Mouse (Mus musculus): ENCODE results near the gene A3galt2.

Gene A3galt2

DNA sequence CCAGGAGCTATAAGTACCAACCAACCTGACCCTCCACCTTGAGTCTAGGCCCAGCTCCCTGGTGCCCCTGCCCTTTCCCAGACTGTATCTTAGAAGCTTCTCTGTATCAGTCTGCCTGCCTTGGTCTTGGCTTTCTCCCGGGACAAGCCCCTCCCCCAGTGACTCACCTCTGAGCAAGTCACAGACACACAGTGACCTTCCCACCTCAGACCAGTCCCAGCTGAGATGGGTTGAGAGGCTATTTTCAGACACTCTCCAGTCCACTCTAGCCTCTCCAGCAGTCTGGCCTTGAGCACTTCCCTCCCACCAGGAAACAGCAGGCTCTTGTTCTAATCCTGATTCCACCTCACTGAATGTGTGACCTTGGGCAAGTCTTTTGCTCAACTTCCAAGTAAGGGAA is 38.5 kb downstream of the A3galt2 start:
- no peak for DNase-seq (ENCODE audit: low read depth, low spot score)

DNA sequence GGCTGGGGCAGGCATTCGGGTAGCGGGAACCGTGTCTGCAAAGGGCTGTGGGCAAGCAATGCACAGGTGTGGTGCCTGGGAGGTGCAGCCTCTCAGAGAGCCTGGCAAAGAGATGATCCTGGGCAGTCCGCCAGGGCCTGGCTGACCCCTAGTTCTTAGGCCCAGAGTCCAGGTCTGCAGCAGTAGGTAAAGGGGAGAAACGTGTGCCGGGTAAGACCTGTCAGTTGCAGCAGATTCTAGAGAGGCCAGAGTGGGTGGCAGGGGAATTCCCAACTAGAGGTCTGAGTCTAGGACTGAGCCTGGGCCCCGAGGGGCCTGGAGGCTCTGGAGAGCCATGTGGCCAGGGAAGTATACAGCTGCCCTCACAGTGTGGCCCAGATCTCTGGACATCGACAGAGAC is 39.0 kb downstream of the A3galt2 start:
- DNase-seq (ENCODE audit: low read depth, low spot score): no peak

GRCm38 (mm10) chr4:128795596-128795995 is 40.4 kb downstream of the A3galt2 start:
- peak; percentile 75 for DNase-seq (ENCODE audit: low read depth, low spot score)

- no peak for DNase-seq (ENCODE audit: low read depth, low spot score)
Observed at GRCm38 (mm10) chr4:128796788-128797187, 41.6 kb downstream of the A3galt2 start.

DNA sequence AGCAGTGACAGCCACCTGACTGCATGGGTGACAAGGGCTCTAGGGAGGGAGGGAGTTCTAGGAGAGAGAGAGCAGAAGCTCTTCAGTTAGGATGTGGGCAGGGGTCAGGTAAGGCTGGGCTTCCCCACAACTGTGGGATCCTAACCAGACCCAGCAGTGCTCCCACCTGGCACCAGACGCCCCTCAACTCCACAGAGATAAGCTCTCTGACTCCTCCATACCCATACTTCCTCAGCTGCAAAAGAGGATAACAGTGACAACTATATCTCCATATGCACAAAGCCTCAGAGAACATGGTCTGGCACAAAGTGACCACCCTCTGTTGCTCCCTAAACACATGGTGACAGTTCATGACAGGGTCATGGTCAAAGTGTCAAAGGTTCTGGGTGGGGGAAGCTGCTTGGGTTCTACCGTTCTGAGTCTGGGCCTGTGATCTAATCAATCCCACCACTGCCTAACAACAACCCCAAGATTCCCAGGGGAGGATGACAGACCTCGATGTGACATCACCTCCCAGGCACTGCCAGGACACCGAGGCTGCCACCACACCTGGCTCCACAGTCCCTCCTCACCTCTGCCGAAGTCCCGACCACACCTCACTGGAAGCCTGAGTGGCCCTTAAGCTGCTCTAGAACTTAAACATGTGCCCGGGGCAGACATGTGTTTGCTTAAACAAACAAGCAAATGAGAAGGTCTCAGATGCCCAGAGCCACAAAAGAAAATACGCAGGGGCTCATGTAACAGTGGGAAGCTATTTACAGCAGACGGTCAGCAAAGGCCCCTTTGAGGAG is 46.7 kb downstream of the A3galt2 start:
- no peak for DNase-seq (ENCODE audit: low read depth, low spot score)

DNA sequence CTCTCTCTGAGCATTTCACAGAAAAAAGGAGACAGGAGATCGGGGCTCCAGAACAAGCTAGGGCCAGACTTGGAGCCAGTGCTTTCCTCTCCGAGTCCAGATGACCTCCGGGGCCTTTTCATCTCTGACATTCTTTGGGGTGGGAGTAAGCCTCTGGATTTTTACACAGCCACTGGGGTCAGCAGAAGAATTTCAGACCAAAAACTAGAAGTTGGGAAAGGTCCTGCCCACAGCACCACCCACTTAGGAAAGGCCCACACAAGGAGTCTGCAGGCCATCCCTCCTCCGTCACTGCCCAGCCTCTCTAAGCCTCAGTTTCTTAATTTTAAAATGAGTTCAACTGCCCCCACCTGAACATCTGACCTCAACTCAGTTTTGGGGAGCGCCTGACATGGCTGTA is 48.4 kb downstream of the A3galt2 start:
- DNase-seq (ENCODE audit: low read depth, low spot score): no peak

DNA sequence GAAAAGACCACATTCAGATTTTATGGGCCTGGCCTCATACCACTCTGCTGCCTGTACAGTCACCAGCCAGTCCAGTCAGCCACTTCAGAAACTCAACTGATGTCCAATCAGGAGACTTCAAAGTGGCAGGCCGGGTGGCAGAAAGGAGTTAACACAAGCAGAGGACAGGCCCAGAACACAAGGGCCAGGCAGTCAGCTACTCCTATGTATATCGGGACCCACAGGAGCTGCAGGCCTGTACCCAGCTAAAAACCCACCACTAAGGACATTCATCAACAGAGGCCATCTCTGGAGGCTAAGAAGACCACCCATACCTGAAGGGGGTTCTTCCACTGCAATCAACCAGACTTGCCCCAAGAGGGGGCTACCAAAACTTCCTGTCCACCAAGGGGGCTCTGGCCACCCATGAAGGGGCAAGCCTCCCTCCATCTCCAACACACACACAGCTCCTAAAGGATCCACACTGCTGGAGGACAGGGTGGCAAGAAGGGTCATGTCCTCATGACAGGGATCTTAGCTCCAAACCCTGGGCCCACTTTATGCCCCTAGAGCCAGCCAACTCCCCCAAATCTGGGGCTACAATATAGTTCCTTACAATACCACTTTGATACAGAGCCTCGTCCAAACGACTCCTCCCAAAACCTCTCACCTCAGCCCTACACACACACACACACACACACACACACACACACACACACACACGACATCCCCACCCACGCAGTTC is 49.4 kb downstream of the A3galt2 start:
- DNase-seq (ENCODE audit: low read depth, low spot score): no peak

DNA sequence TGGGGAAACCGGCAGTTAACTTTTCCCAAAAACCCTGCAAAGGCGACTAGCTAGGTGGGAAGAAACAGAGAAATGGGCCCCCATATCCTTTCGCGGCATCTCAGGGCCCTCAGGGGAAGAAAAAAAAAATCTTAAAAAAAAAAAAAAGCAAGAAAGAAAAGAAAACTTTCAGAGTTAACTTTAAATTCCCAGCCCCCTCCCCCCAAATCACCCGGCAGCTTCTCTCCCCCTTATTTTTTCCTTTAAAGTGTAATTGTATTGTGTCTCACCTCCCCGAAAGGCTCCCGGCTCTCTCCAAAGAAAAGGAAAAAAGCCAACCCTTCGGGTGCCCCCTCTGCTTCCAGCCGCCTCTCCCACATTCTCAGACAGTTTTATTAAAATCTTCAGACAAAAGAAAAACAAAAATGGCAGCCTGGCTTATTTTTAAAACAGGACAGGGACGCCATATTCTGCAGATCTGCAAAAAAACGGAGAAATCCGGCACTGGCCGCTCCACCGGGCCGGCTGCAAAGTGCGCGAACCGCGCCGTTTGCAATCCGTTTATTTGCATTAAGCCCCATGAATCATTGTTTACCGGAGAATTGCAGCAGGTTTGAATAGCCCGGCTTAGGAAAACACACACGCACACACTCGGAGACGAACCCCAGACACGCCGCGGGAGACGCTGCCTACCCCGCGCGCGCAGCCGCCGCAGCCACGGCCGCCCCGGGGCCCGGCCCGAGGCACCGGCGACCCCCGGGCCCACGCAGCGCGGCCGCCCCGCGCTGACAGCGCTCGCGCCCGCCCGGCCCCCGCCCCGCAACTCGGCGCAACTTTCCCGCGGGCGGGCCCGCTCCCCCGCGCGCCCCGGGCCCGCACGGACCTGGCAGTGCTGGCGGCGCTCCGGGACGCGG is 50.2 kb downstream of the A3galt2 start:
- DNase-seq (ENCODE audit: low read depth, low spot score): peak; percentile 31

DNA sequence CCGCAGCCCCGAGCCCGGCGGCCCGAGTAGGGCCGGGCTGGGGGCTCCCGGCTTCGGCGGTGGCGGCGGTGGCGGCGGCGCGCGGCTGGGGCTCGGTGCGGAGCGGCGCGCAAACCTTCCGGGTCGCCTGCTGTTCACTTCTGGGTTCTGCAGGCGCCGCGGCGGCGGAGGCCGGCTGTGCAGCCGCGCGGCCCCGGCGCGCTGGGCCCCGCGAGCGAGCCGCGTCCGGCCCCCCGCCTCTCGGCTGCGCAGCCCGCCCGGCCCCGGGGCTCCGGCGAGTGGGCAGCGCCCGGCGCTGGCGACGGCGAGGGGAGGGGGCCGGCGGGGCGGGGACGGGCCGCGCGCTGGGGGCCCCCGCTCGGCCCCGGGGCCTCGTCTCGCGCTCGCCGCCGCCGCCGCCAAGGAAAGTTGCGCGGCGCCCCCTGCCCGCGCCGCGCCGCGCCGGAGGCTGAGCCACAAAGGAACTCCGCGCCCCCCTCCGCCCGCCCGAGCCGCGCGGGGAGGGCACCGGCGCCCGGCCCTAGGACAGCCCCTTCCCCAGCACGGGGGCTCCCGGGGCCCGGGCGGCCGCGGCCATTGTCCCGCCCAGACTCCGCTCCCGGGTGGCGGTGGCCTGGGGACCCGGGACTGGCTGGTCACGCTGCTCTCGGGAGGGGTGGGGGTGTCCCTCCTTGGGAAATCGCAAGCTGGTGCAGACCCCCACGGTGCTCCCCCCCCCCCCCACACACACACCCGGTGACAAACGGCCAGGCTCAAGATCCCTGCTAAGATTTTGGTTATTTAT is 51.1 kb downstream of the A3galt2 start, which contains the start of gene Zfp362:
Gene Zfp362 (minus strand): TSS at position 3 of the 784 bp plus-strand sequence.
- DNase-seq (ENCODE audit: low read depth, low spot score): no peak

- DNase-seq (ENCODE audit: low read depth, low spot score): peak; percentile 81
Observed at GRCm38 (mm10) chr4:128806827-128807179, 51.6 kb downstream of the A3galt2 start.

DNA sequence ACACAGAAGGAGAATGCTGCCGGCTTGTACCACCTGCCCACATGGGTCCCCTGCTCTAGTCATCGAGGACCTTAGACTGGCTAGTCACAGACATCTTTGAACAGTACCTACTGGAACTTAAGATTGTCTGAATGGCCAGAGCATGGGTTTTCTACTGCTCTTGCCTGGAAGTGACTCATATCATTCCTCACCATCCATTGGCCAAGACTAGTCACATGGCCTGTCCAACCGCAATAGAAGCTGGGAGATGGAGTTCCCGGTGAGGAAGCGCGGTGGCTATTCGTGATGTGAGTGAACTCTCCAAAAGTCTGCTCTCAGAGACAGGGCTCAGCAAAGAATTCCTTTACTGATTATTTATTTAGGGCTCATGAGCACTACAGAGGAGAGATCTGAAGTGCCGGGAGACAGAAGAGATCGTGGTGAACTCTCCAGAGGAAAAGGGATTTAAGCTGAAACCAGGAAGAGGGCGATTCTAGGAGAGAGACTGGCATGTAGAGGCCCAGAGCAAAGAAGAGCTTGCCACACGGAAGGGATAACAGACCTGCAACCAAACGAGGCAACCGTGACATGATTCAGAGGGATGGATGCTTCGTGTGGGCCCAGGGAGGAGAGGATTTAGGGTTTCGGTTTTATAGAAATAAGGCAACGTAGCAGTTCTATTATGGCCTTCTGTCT is 56.4 kb downstream of the A3galt2 start:
- DNase-seq (ENCODE audit: low read depth, low spot score): peak; percentile 92

DNA sequence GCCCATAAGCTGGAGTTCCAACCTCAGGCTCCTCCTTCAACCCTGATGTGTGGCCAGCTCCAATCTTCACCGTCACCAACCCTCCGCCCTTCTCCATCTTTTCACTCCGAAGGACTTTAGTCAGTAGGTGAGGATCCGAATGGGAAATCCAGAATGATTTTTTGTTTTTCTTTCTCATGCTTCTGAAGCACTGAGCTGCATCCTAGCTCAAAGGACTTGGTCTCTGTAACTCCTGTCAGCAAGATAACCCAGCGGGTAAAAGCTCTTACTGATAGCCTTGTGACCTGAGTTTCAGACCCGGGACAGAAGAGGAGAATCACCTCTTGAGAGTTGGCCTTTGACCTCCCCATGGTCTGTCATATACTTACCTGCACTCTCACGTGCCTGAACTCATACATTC is 61.8 kb downstream of the A3galt2 start:
- no peak for DNase-seq (ENCODE audit: low read depth, low spot score)

All from R1 (cell line).